Mouse (Mus musculus) liver, adult 2 months (tissue): ENCODE results near the gene Tns4. TPM values are rescaled to one million over a fixed set of nuclear protein-coding genes. Genes with fewer than 3 reads are reported as not detected.

Experiments
- DNase-seq: peaks from one replicate; pipeline ENCODE4 v3.0.0-alpha.2; 2011; ENCODE audit warnings: low read depth, low spot score; ENCODE audit errors: extremely low read depth
- H3K27ac ChIP-seq: fragments of 200-500 bp; replicated peaks from 2 replicates; pipeline ENCODE4 v1.5.1; 2012; ENCODE audit warnings: low read depth, mild to moderate bottlenecking, control low read depth, inconsistent platforms, low read length; ENCODE audit not compliant: insufficient read depth
- H3K27me3 ChIP-seq: fragments of 200-500 bp; 2 replicates; pipeline ENCODE4 v1.6.1; 2012; ENCODE audit warnings: mild to moderate bottlenecking, moderate library complexity, low read length, inconsistent platforms; ENCODE audit not compliant: control insufficient read depth, insufficient read depth
- H3K36me3 ChIP-seq: fragments of 200-500 bp; 2 replicates; pipeline ENCODE4 v1.6.1; 2012; ENCODE audit warnings: low read length, inconsistent platforms; ENCODE audit not compliant: control insufficient read depth, insufficient read depth
- H3K4me1 ChIP-seq: fragments of 200-500 bp; 2 replicates; pipeline ENCODE4 v1.6.1; 2011; ENCODE audit warnings: low read length; ENCODE audit not compliant: control insufficient read depth, insufficient read depth
- H3K4me3 ChIP-seq: fragments of 200-500 bp; 2 replicates; pipeline ENCODE4 v1.5.1; 2011; ENCODE audit warnings: low read depth, mild to moderate bottlenecking, control low read depth, low read length, moderate library complexity; ENCODE audit not compliant: insufficient read depth
- H3K79me2 ChIP-seq: fragments of 200-500 bp; 2 replicates; pipeline ENCODE4 v1.6.1; 2012; ENCODE audit warnings: inconsistent platforms, mild to moderate bottlenecking, low read length, moderate library complexity; ENCODE audit not compliant: control insufficient read depth, insufficient read depth
- H3K9ac ChIP-seq: fragments of 200-500 bp; 2 replicates; pipeline ENCODE4 v1.6.1; 2012; ENCODE audit warnings: low read depth, mild to moderate bottlenecking, control low read depth, inconsistent platforms, low read length
- CTCF ChIP-seq: fragments of 200-500 bp; IDR thresholded peaks from 2 replicates; pipeline ENCODE4 v1.5.1; 2011; ENCODE audit warnings: low read depth, low read length, control low read depth
- POLR2A ChIP-seq: fragments of 200-500 bp; IDR thresholded peaks from 2 replicates; pipeline ENCODE4 v1.6.1; 2011; ENCODE audit warnings: low read length, control low read depth; ENCODE audit not compliant: insufficient read depth; ENCODE audit errors: extremely low read depth
- WGBS: fragments of 180-500 bp; shearing (Covaris S2); methylation state at CpG from one replicate; pipeline ENCODE4 v1.1.7; 2018; 5-methylcytosine and 5-hydroxymethylcytosine counted together
- polyA plus RNA-seq: library from polyadenylated mRNA; depleted of rRNA; stranded (reverse); fragments of >200 nt; gene quantifications from 2 replicates; pipeline ENCODE4 v1.2.3, GENCODE M21; 2012
- total RNA-seq: library from RNA; depleted of rRNA; stranded (reverse); fragments of >200 nt; gene quantifications from 2 replicates; pipeline ENCODE4 v1.2.3, GENCODE M21; 2014

Tns4 gene
- total and polyA plus RNA-seq, 2 experiments, result 0.46 to 1.2 TPM

DNA sequence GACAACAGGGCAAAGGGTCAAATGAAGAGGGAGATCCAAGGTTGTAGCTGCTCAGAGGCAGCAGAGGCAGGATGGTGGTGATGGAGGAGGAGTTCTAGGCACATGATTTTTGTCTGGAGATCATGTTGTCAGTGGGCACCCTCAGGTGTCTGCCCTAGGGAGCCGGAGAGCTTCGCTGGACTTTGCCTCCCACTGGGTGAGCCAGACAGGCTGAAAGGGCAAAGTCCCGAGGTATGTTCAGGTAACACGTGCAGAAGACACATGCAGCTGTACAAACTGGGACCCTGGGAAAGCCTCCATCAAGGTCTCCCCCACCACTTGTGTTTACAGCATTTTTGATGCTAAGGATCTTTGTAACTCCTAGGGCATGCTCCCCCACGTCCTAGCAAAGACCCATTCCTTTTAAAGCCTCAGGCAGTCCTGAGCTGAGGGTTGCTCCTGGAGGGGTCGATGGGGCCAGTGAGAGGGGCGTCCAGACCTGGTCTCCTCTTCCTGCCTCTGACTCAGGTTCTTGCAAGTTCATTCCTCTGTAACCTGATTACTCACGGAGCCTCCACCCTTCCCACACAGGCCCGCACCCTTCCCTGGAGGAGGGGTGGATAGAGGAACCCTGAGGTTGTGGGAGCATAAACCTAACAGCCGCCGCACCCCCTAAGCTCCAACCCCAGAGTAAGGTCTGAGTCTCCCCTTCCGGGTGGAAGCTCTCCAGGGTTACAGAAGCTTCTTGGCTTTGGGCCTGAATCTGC lies 17.0 kb upstream of the Tns4 start:
- Histone ChIP-seq H3K36me3 (no peaks in the 10 kb centered on the region), H3K27ac (peak overlapping the region; percentile 45), H3K79me2 (no peaks in the 10 kb centered on the region), H3K4me1 (peaks cover 10% of the 10 kb centered on the region), H3K4me3 (no peak overlapping the region), H3K27me3 (no peaks in the 10 kb centered on the region), H3K9ac (peak overlapping the region; percentile 13)
- WGBS, result 31% methylated on average over 12 of the region's 12 CpGs
- TF ChIP-seq CTCF (no peak), POLR2A (no peak)
- DNase-seq, result peak; percentile 88

GRCm38 (mm10) chr11:99104609-99105410 lies 15.7 kb upstream of the Tns4 start:
- Histone ChIP-seq H3K27ac (no peak overlapping the region), H3K36me3 (no peaks in the 10 kb centered on the region), H3K4me1 (peaks cover 10% of the 10 kb centered on the region), H3K27me3 (no peaks in the 10 kb centered on the region), H3K79me2 (no peaks in the 10 kb centered on the region), H3K4me3 (no peak overlapping the region), H3K9ac (no peak overlapping the region)
- 64% methylated on average over 9 of the region's 9 CpGs for WGBS
- DNase-seq, result no peak
- TF ChIP-seq POLR2A, result no peak
- no peak for TF ChIP-seq CTCF

DNA sequence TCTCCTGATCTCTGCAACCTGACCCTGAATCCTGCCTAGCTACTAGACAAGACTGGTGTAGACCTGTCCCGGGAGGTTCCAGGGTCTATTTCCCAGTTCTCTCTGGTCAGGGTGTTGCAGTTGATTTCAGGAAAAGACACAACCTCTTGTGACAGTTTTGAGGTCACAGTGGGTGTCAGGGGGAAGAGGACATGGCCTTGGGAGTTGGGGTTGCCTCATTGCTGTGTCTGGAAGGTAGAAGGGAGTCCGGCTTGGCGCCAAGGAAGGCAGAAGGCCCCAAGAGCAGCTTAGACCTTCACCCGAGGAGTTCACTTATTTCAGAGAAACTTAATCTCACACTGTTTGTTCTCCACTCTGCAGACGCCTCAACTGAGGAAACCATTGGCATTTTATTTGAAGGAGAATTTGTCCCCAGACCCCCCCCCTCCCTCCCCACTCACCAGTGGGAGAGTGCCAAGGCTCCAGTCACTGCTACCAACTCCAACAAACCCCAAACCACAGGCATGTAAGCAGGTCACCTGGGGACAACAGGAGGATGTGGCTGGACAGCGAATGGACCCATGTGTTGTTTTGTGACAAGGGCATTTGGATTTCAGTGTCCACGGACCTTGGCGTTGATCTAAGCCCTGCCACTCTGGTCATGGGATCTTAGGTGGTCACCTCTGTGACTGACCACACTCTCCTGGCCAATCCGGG lies 13.6 kb upstream of the Tns4 start:
- DNase-seq, result no peak
- H3K27ac ChIP-seq, result no peak overlapping the region
- H3K9ac ChIP-seq, result no peak overlapping the region
- no peaks in the 10 kb centered on the region for H3K27me3 ChIP-seq
- no peaks in the 10 kb centered on the region for H3K79me2 ChIP-seq
- H3K4me3 ChIP-seq, result no peak overlapping the region
- WGBS, result 86% methylated on average over 9 of the region's 9 CpGs
- no peaks in the 10 kb centered on the region for H3K36me3 ChIP-seq
- H3K4me1 ChIP-seq, result peaks cover 10% of the 10 kb centered on the region
- no peak for TF ChIP-seq POLR2A
- TF ChIP-seq CTCF, result no peak

DNA sequence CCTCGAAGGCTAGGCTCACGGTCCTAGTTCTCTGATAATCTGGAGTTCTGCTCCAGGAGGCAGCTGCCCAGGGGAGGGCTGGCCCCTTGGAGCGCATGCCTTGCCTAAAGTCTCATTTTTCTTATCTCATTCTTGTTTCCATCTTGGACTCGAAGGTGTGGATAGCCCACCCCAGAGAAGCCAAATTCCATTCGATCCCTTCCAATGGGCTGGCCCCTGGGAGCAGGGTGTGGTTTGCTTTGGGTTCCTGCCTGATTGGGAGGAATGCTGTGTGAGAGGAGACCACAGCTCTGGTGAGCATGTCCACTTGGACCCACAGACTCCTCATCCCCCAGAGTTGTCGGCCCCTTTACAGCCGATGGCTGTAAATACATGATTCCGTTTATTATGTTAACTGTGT lies 12.6 kb upstream of the Tns4 start:
- H3K27me3 ChIP-seq, result no peaks in the 10 kb centered on the region
- no peak overlapping the region for H3K9ac ChIP-seq
- H3K79me2 ChIP-seq, result no peaks in the 10 kb centered on the region
- peaks cover 10% of the 10 kb centered on the region for H3K4me1 ChIP-seq
- no peak overlapping the region for H3K27ac ChIP-seq
- no peak overlapping the region for H3K4me3 ChIP-seq
- DNase-seq, result no peak
- WGBS, result 91% methylated on average over 8 of the region's 8 CpGs
- no peaks in the 10 kb centered on the region for H3K36me3 ChIP-seq
- no peak for TF ChIP-seq CTCF
- no peak for TF ChIP-seq POLR2A

GRCm38 (mm10) chr11:99100215-99100614 lies 11.1 kb upstream of the Tns4 start:
- TF ChIP-seq POLR2A, result no peak
- no peak for TF ChIP-seq CTCF
- 77% methylated on average over 5 of the region's 5 CpGs for WGBS
- Histone ChIP-seq H3K9ac (no peak overlapping the region), H3K4me1 (no peaks in the 10 kb centered on the region), H3K79me2 (no peaks in the 10 kb centered on the region), H3K4me3 (no peak overlapping the region), H3K27me3 (no peaks in the 10 kb centered on the region), H3K27ac (no peak overlapping the region), H3K36me3 (no peaks in the 10 kb centered on the region)
- no peak for DNase-seq
